Mouse (Mus musculus): ENCODE measurements around the gene Sult4a1. TPM values are rescaled to one million over a fixed set of nuclear protein-coding genes. Genes with fewer than 3 reads are reported as not detected.

The Sult4a1 gene
- 0.37 TPM for polyA plus RNA-seq (2014; fragmentation: Illumina TruSeq; extraction: RNeasy Lipid Tissue Mini Kit (QIAGEN cat#74804))

GRCm38 (mm10) chr15:84105105-84105923 lies at the start of gene Sult4a1:
Gene Sult4a1, minus strand, starts transcription at chr15:84105754.

GRCm38 (mm10) chr15:84123075-84123474 lies 17.5 kb upstream of the Sult4a1 start, which contains the start of gene Pnpla5:
Gene Pnpla5, minus strand, starts transcription at chr15:84123175.

GRCm38 (mm10) chr15:84065140-84065539 lies 40.4 kb downstream of the Sult4a1 start, which contains the start of gene Efcab6:
Gene Efcab6, minus strand, starts transcription at chr15:84065379.

Other genes with a start within 250 kb of the Sult4a1 start
- 0.46 TPM for gene Efcab6, start 40.4 kb downstream of the Sult4a1 start, polyA plus RNA-seq (2014; fragmentation: Illumina TruSeq; extraction: RNeasy Lipid Tissue Mini Kit (QIAGEN cat#74804))
- not detected for gene Pnpla5, start 17.4 kb upstream of the Sult4a1 start, polyA plus RNA-seq (2014; fragmentation: Illumina TruSeq; extraction: RNeasy Lipid Tissue Mini Kit (QIAGEN cat#74804))
- not detected for gene Pnpla3, start 62.1 kb upstream of the Sult4a1 start, polyA plus RNA-seq (2014; fragmentation: Illumina TruSeq; extraction: RNeasy Lipid Tissue Mini Kit (QIAGEN cat#74804))
- gene Samm50, start 86.5 kb upstream of the Sult4a1 start, polyA plus RNA-seq (2014; fragmentation: Illumina TruSeq; extraction: RNeasy Lipid Tissue Mini Kit (QIAGEN cat#74804)) = 37.1 TPM
- 2.3 TPM for gene Parvb, start 126.3 kb upstream of the Sult4a1 start, polyA plus RNA-seq (2014; fragmentation: Illumina TruSeq; extraction: RNeasy Lipid Tissue Mini Kit (QIAGEN cat#74804))
- not detected for gene Parvg, start 218.3 kb upstream of the Sult4a1 start, polyA plus RNA-seq (2014; fragmentation: Illumina TruSeq; extraction: RNeasy Lipid Tissue Mini Kit (QIAGEN cat#74804))